Mouse (Mus musculus) cerebellum, adult 9-11 months (tissue): ENCODE data around the gene Gm45140.

Experiments used
- DNase-seq: peaks from one replicate; pipeline ENCODE4 v3.0.0; 2022

The Gm45140 gene

GRCm38 (mm10) chr6:87835695-87836094, at the start of gene Gm45140:
Gene Gm45140, minus strand, starts transcription at chr6:87835795.
- DNase-seq, result no peak

DNA sequence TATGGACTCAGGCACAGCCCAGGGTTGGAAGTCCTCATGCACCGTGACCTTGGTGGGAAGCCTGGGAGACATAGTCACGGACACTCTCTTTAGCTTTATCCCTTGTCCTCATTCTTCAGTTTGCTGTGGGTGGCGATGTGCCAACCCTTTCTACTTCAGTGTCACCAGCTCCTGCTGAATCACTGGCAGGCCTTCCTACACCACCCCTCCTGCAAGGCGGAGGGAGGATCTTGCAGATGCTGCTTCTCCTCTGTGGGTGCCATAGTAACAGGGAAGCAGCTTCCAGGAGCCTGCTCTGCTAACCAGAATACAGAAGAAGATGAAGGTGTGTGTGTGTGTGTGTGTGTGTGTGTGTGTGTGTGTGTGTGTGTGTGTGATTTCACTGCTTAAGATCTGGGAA, 47.2 kb upstream of the Gm45140 start:
- no peak for DNase-seq

- DNase-seq, result no peak
Observed at GRCm38 (mm10) chr6:87882221-87882620, 46.6 kb upstream of the Gm45140 start.

DNA sequence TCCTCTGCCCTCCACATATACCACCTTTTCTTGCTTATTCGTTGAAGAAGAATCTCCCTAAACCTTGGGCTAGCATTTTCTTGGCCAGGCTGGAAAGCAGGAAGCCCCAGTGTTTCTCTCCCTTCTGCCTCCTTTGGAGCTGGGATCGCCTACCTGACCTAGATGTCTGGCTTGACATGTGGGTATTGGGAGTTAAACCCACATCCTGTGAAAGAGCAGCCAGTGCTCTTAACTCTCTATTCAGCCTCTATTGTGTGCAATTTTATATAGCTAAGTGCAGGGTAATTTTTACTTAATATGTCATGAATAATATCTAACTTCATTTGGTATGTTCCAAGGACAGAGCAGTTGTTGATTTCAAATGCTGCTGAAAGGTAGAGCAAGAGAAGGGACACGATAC, 44.0 kb upstream of the Gm45140 start:
- no peak for DNase-seq

DNA sequence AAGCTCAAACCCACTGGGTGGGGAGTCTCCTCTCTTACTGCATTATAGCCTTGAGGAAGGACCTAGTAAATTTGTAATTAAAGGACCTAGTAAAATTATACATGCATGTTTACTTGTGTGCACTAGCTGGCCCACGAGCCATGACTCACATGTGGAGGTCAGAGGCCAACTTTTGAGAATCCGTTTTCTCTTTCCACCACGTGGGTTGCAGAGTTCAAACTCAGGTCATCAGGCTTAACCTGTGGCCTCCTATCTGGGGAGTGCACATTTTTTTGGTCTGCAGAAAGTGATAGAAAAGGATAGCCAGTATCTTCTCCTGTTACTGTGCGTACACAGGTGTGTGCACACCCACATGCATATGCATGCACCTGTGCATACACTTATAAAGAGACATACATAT, 43.4 kb upstream of the Gm45140 start:
- DNase-seq, result no peak

DNA sequence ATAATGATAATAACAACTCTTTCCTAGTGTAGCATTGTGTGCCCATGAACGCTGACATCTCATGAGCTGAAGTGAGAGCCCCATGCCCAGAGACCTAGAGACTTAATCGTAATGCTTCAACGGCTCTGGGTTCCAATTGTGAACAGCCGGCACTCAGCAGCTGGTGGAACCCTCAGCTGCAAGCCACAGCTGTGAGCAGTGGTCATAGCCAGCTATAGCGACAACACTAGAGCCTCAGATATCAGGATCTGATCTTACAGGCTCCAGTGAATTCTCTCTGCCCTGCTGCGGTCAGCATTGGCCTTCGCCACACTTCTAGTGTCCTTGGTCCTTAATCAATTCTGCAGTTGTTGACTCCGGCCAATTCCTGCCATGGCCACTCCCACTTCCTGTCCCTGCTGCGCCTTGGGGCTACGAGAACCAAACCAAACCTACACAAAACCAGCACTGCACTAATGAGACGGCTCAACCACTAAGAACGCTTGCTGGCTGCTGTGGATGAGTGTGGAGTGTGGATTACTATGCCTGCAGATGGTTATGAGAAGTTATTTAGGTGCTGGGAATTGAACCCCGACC, 40.6 kb upstream of the Gm45140 start:
- DNase-seq, result no peak

DNA sequence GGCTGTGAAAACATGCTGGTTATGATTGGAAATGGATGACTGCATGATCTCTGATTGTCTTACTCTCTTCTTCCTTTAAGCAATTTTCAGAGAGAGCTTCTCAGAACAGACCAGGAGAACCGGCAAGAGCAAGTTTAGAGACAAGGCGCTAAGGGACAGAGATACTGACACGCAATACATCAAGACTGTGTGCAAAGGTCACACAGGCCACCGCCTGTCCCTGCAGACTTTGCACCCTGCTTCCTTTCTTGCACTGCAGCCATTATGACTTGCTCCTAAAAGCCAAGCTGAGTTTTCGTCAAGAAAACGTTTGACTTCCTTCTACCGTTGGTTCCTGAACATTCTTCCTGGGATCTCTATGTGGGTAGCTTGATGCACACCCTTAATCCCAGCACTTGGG, 40.0 kb upstream of the Gm45140 start:
- no peak for DNase-seq

- DNase-seq, result no peak
Observed at GRCm38 (mm10) chr6:87875083-87875482, 39.5 kb upstream of the Gm45140 start.

DNA sequence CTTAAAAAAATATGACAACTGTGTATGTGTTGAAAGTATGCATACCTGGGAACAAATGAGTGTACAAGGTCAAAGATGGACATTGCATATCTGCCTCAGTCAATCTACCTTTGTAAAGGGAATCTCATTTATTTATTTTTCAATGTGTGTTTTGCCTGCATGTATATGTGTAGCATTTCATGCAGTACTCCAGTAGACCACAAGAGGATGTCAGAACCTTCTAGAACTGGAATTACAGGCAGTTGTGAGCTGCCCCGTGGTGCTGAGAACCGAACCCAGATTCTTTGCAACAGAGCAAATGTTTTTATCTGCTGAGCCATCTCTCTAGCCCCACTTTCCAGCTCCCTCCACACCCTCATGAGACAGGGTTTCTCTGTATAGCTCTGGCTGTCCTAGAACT, 38.4 kb upstream of the Gm45140 start:
- no peak for DNase-seq

DNA sequence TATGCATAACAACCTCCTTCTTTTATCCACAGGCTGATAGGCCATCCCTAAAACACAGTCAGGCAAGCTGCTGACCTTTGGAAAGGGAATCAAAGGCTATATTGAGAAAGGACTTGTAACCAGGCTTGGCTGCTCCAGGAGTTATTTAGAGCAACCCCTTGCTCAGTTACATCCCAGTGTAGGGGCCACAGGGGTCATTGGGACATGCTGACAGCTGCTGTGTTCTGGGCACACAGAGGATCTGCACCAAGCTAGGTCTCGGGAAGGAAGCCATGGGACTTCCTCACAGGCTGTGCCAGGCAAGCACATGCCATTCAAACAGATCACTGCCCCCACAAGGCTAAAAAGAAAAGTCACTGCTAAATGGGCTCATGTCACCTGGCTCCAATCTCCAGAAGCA, 37.5 kb upstream of the Gm45140 start:
- DNase-seq, result no peak

DNA sequence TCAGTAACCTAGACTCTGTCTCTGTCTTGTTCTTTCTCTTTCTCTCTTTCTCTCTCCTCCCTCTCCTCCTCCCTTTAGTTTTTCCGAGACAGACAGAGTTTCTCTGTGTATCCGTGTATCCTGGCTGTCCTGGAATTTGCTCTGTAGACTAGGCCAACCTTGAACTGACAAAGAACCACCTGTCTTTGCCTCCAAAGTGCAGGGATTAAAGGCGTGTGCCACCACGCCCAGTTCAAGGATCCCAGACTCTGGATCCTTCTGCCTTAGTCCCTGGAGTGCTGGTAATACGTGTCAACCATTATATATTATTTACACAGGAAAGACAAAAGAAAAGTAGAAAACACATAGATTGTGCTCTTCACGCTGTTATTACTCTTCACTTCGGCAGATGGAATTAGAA, 35.6 kb upstream of the Gm45140 start:
- DNase-seq, result no peak

DNA sequence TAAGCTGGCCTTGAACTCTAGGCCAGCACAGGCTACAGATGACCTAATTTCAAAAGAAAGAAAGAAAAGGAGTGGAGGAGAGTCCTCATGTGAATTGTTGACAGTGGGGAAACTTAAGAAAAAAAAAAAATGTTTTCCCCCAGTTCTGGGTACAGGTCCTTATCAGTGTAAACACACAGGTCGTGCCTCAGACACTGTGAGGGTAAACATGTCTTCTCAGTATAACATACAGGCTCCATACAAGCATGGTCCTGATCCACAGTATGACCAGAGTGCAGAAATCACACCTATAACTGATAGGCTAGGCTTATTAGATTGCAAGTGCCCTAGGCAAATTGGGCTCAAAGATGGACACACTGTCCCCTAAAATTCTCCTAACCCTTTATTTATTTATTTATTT, 34.8 kb upstream of the Gm45140 start:
- no peak for DNase-seq

GRCm38 (mm10) chr6:87868871-87869506, 33.4 kb upstream of the Gm45140 start:
- no peak for DNase-seq

GRCm38 (mm10) chr6:87867256-87867655, 31.7 kb upstream of the Gm45140 start:
- DNase-seq, result no peak

GRCm38 (mm10) chr6:87866211-87866610, 30.6 kb upstream of the Gm45140 start:
- no peak for DNase-seq

DNA sequence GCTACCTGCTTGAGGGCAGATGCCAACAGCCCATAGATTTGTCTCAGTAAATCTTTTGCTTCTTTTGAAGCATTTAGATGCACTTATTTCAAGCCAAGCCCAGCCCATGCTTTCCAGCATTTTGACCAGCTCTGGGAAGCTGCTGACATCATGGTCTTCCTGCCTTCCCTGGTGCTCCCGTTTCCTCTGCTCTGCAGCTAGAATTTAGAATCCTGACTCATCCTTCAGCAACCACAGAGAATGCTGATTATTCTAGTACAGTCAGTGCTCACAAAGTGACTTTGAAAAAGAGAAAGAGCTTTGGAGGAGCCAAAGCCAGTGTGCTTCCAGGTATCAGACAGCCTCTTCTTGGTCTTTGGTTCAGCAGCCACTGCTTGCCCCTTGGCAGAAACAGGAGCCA, 21.5 kb upstream of the Gm45140 start:
- DNase-seq, result no peak

DNA sequence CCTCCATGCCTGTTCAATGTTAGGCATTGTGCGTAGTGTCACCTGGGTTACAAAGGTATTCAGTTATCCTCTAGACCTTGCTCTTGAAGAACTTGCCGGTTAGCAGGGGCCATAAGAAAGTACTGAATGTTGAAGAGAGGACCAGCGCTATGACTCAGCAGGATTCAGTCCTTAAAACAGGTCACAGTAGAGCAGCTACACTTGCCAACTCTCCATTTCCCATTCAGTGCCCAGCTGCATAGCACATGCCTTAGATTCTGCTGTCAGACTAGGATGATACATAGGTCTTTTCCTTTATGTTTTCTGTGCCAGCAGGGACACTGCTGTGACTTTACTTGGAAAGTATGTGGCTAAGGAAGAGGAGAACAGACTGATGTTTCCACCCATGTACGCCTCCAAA, 17.9 kb upstream of the Gm45140 start:
- DNase-seq, result no peak

DNA sequence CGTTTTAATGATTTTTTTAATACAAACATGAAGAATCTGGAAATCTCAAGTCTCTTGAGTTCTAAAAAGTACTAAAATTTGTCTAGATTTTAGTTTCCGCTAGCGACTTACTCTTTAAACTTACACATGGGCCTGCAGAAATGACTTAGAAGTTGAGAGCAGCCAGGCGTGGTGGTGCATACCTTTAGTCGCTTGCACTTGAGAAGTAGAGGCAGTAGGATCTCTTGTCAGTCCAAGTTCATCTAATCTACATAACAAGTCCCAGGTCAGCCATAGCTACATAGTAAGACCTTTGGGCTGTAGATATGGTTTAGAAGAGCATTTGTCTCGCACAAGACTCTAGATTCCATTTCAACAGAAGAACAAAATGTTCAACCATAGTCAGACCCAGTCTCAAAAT, 16.3 kb upstream of the Gm45140 start:
- no peak for DNase-seq

GRCm38 (mm10) chr6:87850900-87851614, 15.5 kb upstream of the Gm45140 start, which contains the start of gene Cnbp:
Gene Cnbp, minus strand, starts transcription at chr6:87851106.
- DNase-seq, result peak; percentile 97

- peak; percentile 80 for DNase-seq
Observed at GRCm38 (mm10) chr6:87850155-87850899, 14.7 kb upstream of the Gm45140 start.

DNA sequence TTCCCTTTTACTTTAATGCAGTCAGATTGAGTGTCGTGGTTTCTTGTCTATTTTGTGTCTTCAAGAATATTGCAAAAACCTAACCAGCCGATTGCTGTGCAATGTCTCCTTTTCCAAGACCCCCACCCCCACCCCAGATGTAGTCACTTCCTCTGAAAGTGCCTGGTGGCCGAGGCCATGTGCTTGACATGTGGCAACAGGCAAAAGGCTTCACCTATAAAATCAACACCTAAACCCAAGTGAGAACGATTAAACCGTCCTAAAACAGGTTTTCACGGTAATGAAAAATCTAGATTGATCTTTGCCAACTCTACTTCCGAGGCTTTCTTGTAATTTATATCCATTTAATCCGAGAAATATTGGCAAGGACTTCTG, 14.2 kb upstream of the Gm45140 start:
- no peak for DNase-seq

DNA sequence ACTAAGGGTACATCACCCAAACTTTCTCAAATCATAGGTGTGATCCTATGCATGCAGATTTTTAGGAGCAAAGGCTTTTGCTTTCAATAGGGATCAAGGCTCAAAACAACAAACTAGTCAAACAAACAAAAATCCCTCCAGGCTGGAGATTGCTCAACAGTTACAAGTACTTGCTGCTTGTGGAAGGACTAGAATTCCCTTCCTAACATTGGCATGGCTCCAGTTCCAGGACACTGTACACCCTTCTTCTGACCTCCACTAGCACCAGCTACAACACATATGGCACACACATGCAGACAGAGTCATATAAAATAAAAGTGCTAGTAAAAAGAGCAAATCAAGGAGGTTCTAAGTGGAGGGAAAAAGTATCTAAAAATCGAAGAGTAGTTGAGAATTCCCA, 11.2 kb upstream of the Gm45140 start:
- DNase-seq, result no peak

- peak; percentile 77 for DNase-seq
Observed at GRCm38 (mm10) chr6:87845031-87845695, 9.6 kb upstream of the Gm45140 start.
